Comparison of ENCODE assay signal across 8 mouse cellular contexts in genomic region chr11:4159808-4160708, GRCm38 (mm10). TPM values are rescaled to one million over a fixed set of nuclear protein-coding genes. Genes with fewer than 3 reads are reported as not detected.
DNase-seq lines count a peak whose midpoint lies in the region; ATAC-seq and TF ChIP-seq lines count a peak whose summit lies in the region.

Gene Ccdc157, minus strand, starts transcription at chr11:4160293.
Gene Sf3a1, plus strand, starts transcription at chr11:4160350.

- peak; percentile 94 for DNase-seq in 3134 (ENCODE audit: extremely low read depth, insufficient read length, low spot score)
- peak; percentile 96 to 98 for DNase-seq in adrenal gland, postnatal 36 days
- DNase-seq in heart, adult 2 months: peak; percentile 96
- peak; percentile 91 to 94 for DNase-seq in kidney, adult 8-10 months
- DNase-seq in spleen, postnatal 10 days (ENCODE audit: low spot score in 2 of 2): peak; percentile 86 to 97

- peaks cover 38% of the 10 kb centered on the region for H3K36me3 ChIP-seq in embryonic facial prominence, embryonic 13.5 days
- H3K36me3 ChIP-seq in heart, adult 2 months (ENCODE audit: control insufficient read depth, insufficient read depth, low read length): peaks cover 21% of the 10 kb centered on the region
- peaks cover 40% of the 10 kb centered on the region for H3K36me3 ChIP-seq in limb, embryonic 13.5 days
- H3K36me3 ChIP-seq in midbrain, embryonic 16.5 days (ENCODE audit: control insufficient read depth, insufficient read depth, low read length): peaks cover 3% of the 10 kb centered on the region; the same call in 1 of the 2 replicates

- intact Hi-C loops in heart, adult 2 months (cut with DNase I): loop anchor here (2.0 kb wide), 2 partner anchors 25 to 59 kb away; partner anchors contain the start of genes Castor1 and Rnf215

- peaks cover 61% of the 10 kb centered on the region for H3K4me1 ChIP-seq in embryonic facial prominence, embryonic 13.5 days
- peaks cover 7% of the 10 kb centered on the region for H3K4me1 ChIP-seq in heart, adult 2 months (ENCODE audit: control insufficient read depth, insufficient read depth, low read length)
- H3K4me1 ChIP-seq in limb, embryonic 13.5 days: peaks cover 46% of the 10 kb centered on the region
- peaks cover 32% of the 10 kb centered on the region for H3K4me1 ChIP-seq in midbrain, embryonic 16.5 days (ENCODE audit: control insufficient read depth, insufficient read depth, low read length)

- H3K4me3 ChIP-seq in embryonic facial prominence, embryonic 13.5 days: peak within 1 kb of the TSS; percentile 92
- H3K4me3 ChIP-seq in heart, adult 2 months: peak within 1 kb of the TSS; percentile 89
- peak within 1 kb of the TSS; percentile 75 for H3K4me3 ChIP-seq in limb, embryonic 13.5 days
- H3K4me3 ChIP-seq in midbrain, embryonic 16.5 days (ENCODE audit: low read depth, low read length): peak within 1 kb of the TSS; percentile 69

- H3K4me2 ChIP-seq in embryonic facial prominence, embryonic 13.5 days: peak within 1 kb of the TSS; percentile 93
- peak within 1 kb of the TSS; percentile 87 for H3K4me2 ChIP-seq in limb, embryonic 13.5 days (replicated peaks)
- H3K4me2 ChIP-seq in midbrain, embryonic 16.5 days (ENCODE audit: low read length): peak within 1 kb of the TSS; percentile 78

- no peak for TF ChIP-seq EP300 in heart, adult 2 months (IDR thresholded peaks at IDR 0.05; ENCODE audit: insufficient read depth, low read depth, low read length)

- WGBS in embryonic facial prominence, embryonic 13.5 days: under 1% methylated on average over 54 of the region's 54 CpGs
- 1% methylated on average over 54 of the region's 54 CpGs for WGBS in heart, adult 2 months
- 1% methylated on average over 54 of the region's 54 CpGs for WGBS in limb, embryonic 13.5 days
- WGBS in midbrain, embryonic 16.5 days: 1% methylated on average over 53 of the region's 54 CpGs

- ATAC-seq in embryonic facial prominence, embryonic 13.5 days (ENCODE audit: insufficient number of reproducible peaks, insufficient read depth, low FRiP score, low TSS enrichment, low read depth): peak; percentile 91
- ATAC-seq in limb, embryonic 13.5 days (ENCODE audit: low FRiP score, low read depth): peak; percentile 97
- peak; percentile 97 for ATAC-seq in midbrain, embryonic 16.5 days

- H3K27ac ChIP-seq in embryonic facial prominence, embryonic 13.5 days: peak within 1 kb of the TSS; percentile 88
- H3K27ac ChIP-seq in heart, adult 2 months: peak within 1 kb of the TSS; percentile 89
- H3K27ac ChIP-seq in limb, embryonic 13.5 days: peak within 1 kb of the TSS; percentile 69; the same call in 1 of the 2 replicates
- H3K27ac ChIP-seq in midbrain, embryonic 16.5 days (ENCODE audit: low read length): peak within 1 kb of the TSS; percentile 92

- peak; percentile 71 for TF ChIP-seq POLR2A in heart, adult 2 months (IDR thresholded peaks at IDR 0.05; ENCODE audit: insufficient read depth, low read depth, low read length)

- TF ChIP-seq CTCF in heart, adult 2 months (IDR thresholded peaks at IDR 0.05): 0 out of 2 replicates have a peak, but pooled peaks have one; percentile 2

- H3K79me2 ChIP-seq in heart, adult 2 months (replicated peaks; ENCODE audit: control insufficient read depth, insufficient read depth, low read length): no peaks in the 10 kb centered on the region

- peak within 1 kb of the TSS; percentile 93 for H3K9ac ChIP-seq in embryonic facial prominence, embryonic 13.5 days
- H3K9ac ChIP-seq in heart, adult 2 months (ENCODE audit: low read depth, low read length): peak within 1 kb of the TSS; percentile 90
- H3K9ac ChIP-seq in limb, embryonic 13.5 days: peak within 1 kb of the TSS; percentile 81
- peak within 1 kb of the TSS; percentile 83 for H3K9ac ChIP-seq in midbrain, embryonic 16.5 days (ENCODE audit: low read depth, low read length)

- H3K9me3 ChIP-seq in embryonic facial prominence, embryonic 13.5 days: no peaks in the 10 kb centered on the region
- no peaks in the 10 kb centered on the region for H3K9me3 ChIP-seq in limb, embryonic 13.5 days
- H3K9me3 ChIP-seq in midbrain, embryonic 16.5 days (replicated peaks; ENCODE audit: control insufficient read depth, low read length, poor library complexity, severe bottlenecking): no peaks in the 10 kb centered on the region

- H3K27me3 ChIP-seq in embryonic facial prominence, embryonic 13.5 days: no peaks in the 10 kb centered on the region
- H3K27me3 ChIP-seq in heart, adult 2 months (ENCODE audit: control insufficient read depth, insufficient read depth, low read length): no peaks in the 10 kb centered on the region
- H3K27me3 ChIP-seq in limb, embryonic 13.5 days: no peaks in the 10 kb centered on the region
- no peaks in the 10 kb centered on the region for H3K27me3 ChIP-seq in midbrain, embryonic 16.5 days (ENCODE audit: control insufficient read depth, insufficient read depth, low read depth, low read length)

RNA-seq across cellular contexts. Expression of gene Ccdc157, which starts in this region (rescaled TPM):
- 10 to 100 TPM in 1 of 2 experiments, 1 to 10 TPM in 1; 7.3 to 11.6 TPM for total RNA-seq in adrenal gland, postnatal 36 days (2021)
- 8.2 and 9.7 TPM in 2 replicates for polyA plus RNA-seq in embryonic facial prominence, embryonic 13.5 days (2015; fragmentation: Nextera tagmentation; extraction: Ambion mirVana)
- total RNA-seq in heart, adult 2 months (2021): 1 to 10 TPM; 4.5 to 4.6 TPM
- 6.7 and 9.9 TPM in 2 replicates for polyA plus RNA-seq in heart, adult 2 months (2012; rRNA removed)
- polyA plus RNA-seq in limb, embryonic 13.5 days (2015; fragmentation: Nextera tagmentation; extraction: Ambion mirVana): 9.5 and 10.3 TPM in 2 replicates
- 9.1 and 10.9 TPM in 2 replicates for polyA plus RNA-seq in midbrain, embryonic 16.5 days (2015; fragmentation: Nextera tagmentation; extraction: Ambion mirVana)

RNA-seq across cellular contexts. Expression of gene Sf3a1, which starts in this region (rescaled TPM):
- total RNA-seq in adrenal gland, postnatal 36 days (2021): 10 to 100 TPM; 43.6 to 60.1 TPM
- polyA plus RNA-seq in embryonic facial prominence, embryonic 13.5 days (2015; fragmentation: Nextera tagmentation; extraction: Ambion mirVana): 59.6 and 71.6 TPM in 2 replicates
- total RNA-seq in heart, adult 2 months (2021): 10 to 100 TPM; 37.2 to 38.7 TPM
- polyA plus RNA-seq in heart, adult 2 months (2012; rRNA removed): 17.9 and 23.4 TPM in 2 replicates
- polyA plus RNA-seq in limb, embryonic 13.5 days (2015; fragmentation: Nextera tagmentation; extraction: Ambion mirVana): 57.0 and 65.7 TPM in 2 replicates
- polyA plus RNA-seq in midbrain, embryonic 16.5 days (2015; fragmentation: Nextera tagmentation; extraction: Ambion mirVana): 53.8 and 54.0 TPM in 2 replicates

Comparison
In these comparisons a context has a peak if more than half of its experiments do, and no peak if none do; other contexts are left out.
1. Peak in every context shown above with its lines: DNase-seq, ATAC-seq, H3K4me3 ChIP-seq and H3K27ac ChIP-seq.